Mouse (Mus musculus): ENCODE measurements around the gene Fyn. TPM values are rescaled to one million over a fixed set of nuclear protein-coding genes. Genes with fewer than 3 reads are reported as not detected.
A peak's percentile ranks its signal among the peaks of the same experiment; 100 is the strongest.

Fyn gene
- total RNA-seq, 2 experiments from 2014 or later, result 176 to 188 TPM

- intact Hi-C loops (cut with DNase I), result no loop called here
- DNase-seq (ENCODE audit: extremely low spot score in 1 of 2, low spot score in 2 of 2), result no peak
Observed at GRCm38 (mm10) chr10:39458766-39459699, 90.4 kb downstream of the Fyn start.

- intact Hi-C loops (cut with DNase I), result no loop called here
- no peak for DNase-seq (ENCODE audit: extremely low spot score in 1 of 2, low spot score in 2 of 2)
Observed at GRCm38 (mm10) chr10:39460621-39461020, 92.0 kb downstream of the Fyn start.

- intact Hi-C loops (cut with DNase I), result no loop called here
- no peak for DNase-seq (ENCODE audit: extremely low spot score in 1 of 2, low spot score in 2 of 2)
Observed at GRCm38 (mm10) chr10:39461909-39462308, 93.3 kb downstream of the Fyn start.

- DNase-seq (ENCODE audit: extremely low spot score in 1 of 2, low spot score in 2 of 2), result no peak
- intact Hi-C loops (cut with DNase I), result no loop called here
Observed at GRCm38 (mm10) chr10:39462711-39463110, 94.1 kb downstream of the Fyn start.

- DNase-seq (ENCODE audit: extremely low spot score in 1 of 2, low spot score in 2 of 2), result no peak
- intact Hi-C loops (cut with DNase I), result no loop called here
Observed at GRCm38 (mm10) chr10:39464383-39464782, 95.7 kb downstream of the Fyn start.

GRCm38 (mm10) chr10:39467317-39467716, 98.7 kb downstream of the Fyn start:
- peak in 1 of 2 experiments; percentile 75 for DNase-seq (ENCODE audit: extremely low spot score in 1 of 2, low spot score in 2 of 2)
- intact Hi-C loops (cut with DNase I), result no loop called here

GRCm38 (mm10) chr10:39467821-39468220, 99.2 kb downstream of the Fyn start:
- DNase-seq (ENCODE audit: extremely low spot score in 1 of 2, low spot score in 2 of 2), result no peak
- intact Hi-C loops (cut with DNase I), result no loop called here

- intact Hi-C loops (cut with DNase I), result no loop called here
- DNase-seq (ENCODE audit: extremely low spot score in 1 of 2, low spot score in 2 of 2), result no peak
Observed at GRCm38 (mm10) chr10:39468576-39468975, 99.9 kb downstream of the Fyn start.

GRCm38 (mm10) chr10:39469341-39469740, 100.7 kb downstream of the Fyn start:
- intact Hi-C loops (cut with DNase I), result no loop called here
- DNase-seq (ENCODE audit: extremely low spot score in 1 of 2, low spot score in 2 of 2), result no peak

- intact Hi-C loops (cut with DNase I), result no loop called here
- peak in 1 of 2 experiments; percentile 49 for DNase-seq (ENCODE audit: extremely low spot score in 1 of 2, low spot score in 2 of 2)
Observed at GRCm38 (mm10) chr10:39470321-39470720, 101.7 kb downstream of the Fyn start.

- intact Hi-C loops (cut with DNase I), result no loop called here
- DNase-seq (ENCODE audit: extremely low spot score in 1 of 2, low spot score in 2 of 2), result no peak
Observed at GRCm38 (mm10) chr10:39471040-39471713, 102.5 kb downstream of the Fyn start.

GRCm38 (mm10) chr10:39471714-39472531, 103.3 kb downstream of the Fyn start:
- peak; percentile 46 to 55 for DNase-seq (ENCODE audit: extremely low spot score in 1 of 2, low spot score in 2 of 2)
- intact Hi-C loops (cut with DNase I), result no loop called here

- no peak for DNase-seq (ENCODE audit: extremely low spot score in 1 of 2, low spot score in 2 of 2)
- intact Hi-C loops (cut with DNase I), result no loop called here
Observed at GRCm38 (mm10) chr10:39472923-39473322, 104.3 kb downstream of the Fyn start.

- intact Hi-C loops (cut with DNase I), result no loop called here
- DNase-seq (ENCODE audit: extremely low spot score in 1 of 2, low spot score in 2 of 2), result no peak
Observed at GRCm38 (mm10) chr10:39479361-39479760, 110.7 kb downstream of the Fyn start.

- intact Hi-C loops (cut with DNase I), result no loop called here
- DNase-seq (ENCODE audit: extremely low spot score in 1 of 2, low spot score in 2 of 2), result no peak
Observed at GRCm38 (mm10) chr10:39484382-39484826, 115.7 kb downstream of the Fyn start.

- DNase-seq (ENCODE audit: extremely low spot score in 1 of 2, low spot score in 2 of 2), result no peak
- intact Hi-C loops (cut with DNase I), result no loop called here
Observed at GRCm38 (mm10) chr10:39484892-39485291, 116.2 kb downstream of the Fyn start.

- intact Hi-C loops (cut with DNase I), result no loop called here
- no peak for DNase-seq (ENCODE audit: extremely low spot score in 1 of 2, low spot score in 2 of 2)
Observed at GRCm38 (mm10) chr10:39485939-39486338, 117.3 kb downstream of the Fyn start.

GRCm38 (mm10) chr10:39486501-39487450, 118.1 kb downstream of the Fyn start:
- intact Hi-C loops (cut with DNase I), result no loop called here
- no peak for DNase-seq (ENCODE audit: extremely low spot score in 1 of 2, low spot score in 2 of 2)

All from left cerebral cortex, postnatal 10 days (tissue).